8 mouse cellular contexts compared by ENCODE assay signal in genomic region chr11:97628303-97628567, GRCm38 (mm10). TPM values are rescaled to one million over a fixed set of nuclear protein-coding genes. Genes with fewer than 3 reads are reported as not detected.
DNase-seq lines count a peak whose midpoint lies in the region; ATAC-seq and TF ChIP-seq lines count a peak whose summit lies in the region.
"Had no signal": no experiment of that assay in that cellular context is flagged by ENCODE, and none has a peak within 500 bp of the region (broad histone marks: within the 10 kb centered on the region; RNA-seq: fewer than 3 reads in every experiment).

No protein-coding gene starts in this region.

- 0% methylated on average over 25 of the region's 28 CpGs for WGBS in lung, embryonic 15.5 days
- WGBS in forebrain, embryonic 12.5 days, result under 1% methylated on average over 28 of the region's 28 CpGs
- 2% methylated on average over 25 of the region's 28 CpGs for whole genome bisulfite sequencing in intestine, postnatal 0 days
- under 1% methylated on average over 22 of the region's 28 CpGs for WGBS in neural tube, embryonic 14.5 days

- peak overlapping the region; percentile 72 for H3K4me3 ChIP-seq in lung, embryonic 15.5 days
- H3K4me3 ChIP-seq in forebrain, embryonic 12.5 days (replicated peaks), result peak overlapping the region; percentile 73
- H3K4me3 ChIP-seq in intestine, postnatal 0 days (ENCODE audit: low read depth, low read length), result peak overlapping the region; percentile 64
- H3K4me3 ChIP-seq in neural tube, embryonic 14.5 days (ENCODE audit: low read depth, low read length), result peak overlapping the region; percentile 63

- H3K9ac ChIP-seq in lung, embryonic 15.5 days, result 0 out of 2 replicates have a peak overlapping the region, but pooled peaks have one; percentile 65
- peak overlapping the region; percentile 33 for H3K9ac ChIP-seq in forebrain, embryonic 12.5 days
- H3K9ac ChIP-seq in intestine, postnatal 0 days (ENCODE audit: low read depth, low read length), result no peak overlapping the region
- H3K9ac ChIP-seq in neural tube, embryonic 14.5 days (replicated peaks; ENCODE audit: low read depth, low read length), result no peak overlapping the region

- ATAC-seq in lung, embryonic 15.5 days (ENCODE audit: borderline replicate concordance, extremely low read depth, low FRiP score, low TSS enrichment), result no peak
- no peak for ATAC-seq in forebrain, embryonic 12.5 days (ENCODE audit: low FRiP score)
- ATAC-seq in intestine, postnatal 0 days, result no peak
- ATAC-seq in neural tube, embryonic 14.5 days (ENCODE audit: low read depth), result no peak

- H3K36me3 ChIP-seq in lung, embryonic 15.5 days, result no peaks in the 10 kb centered on the region
- H3K36me3 ChIP-seq in forebrain, embryonic 12.5 days (replicated peaks), result no peaks in the 10 kb centered on the region
- no peaks in the 10 kb centered on the region for H3K36me3 ChIP-seq in intestine, postnatal 0 days (ENCODE audit: control insufficient read depth, insufficient read depth)
- H3K36me3 ChIP-seq in neural tube, embryonic 14.5 days (ENCODE audit: control insufficient read depth, insufficient read depth, low read length), result no peaks in the 10 kb centered on the region

- H3K27me3 ChIP-seq in lung, embryonic 15.5 days, result peaks cover 85% of the 10 kb centered on the region
- peaks cover 88% of the 10 kb centered on the region for H3K27me3 ChIP-seq in forebrain, embryonic 12.5 days
- H3K27me3 ChIP-seq in intestine, postnatal 0 days (replicated peaks; ENCODE audit: control insufficient read depth, insufficient read depth, low read length), result peaks cover 83% of the 10 kb centered on the region
- peaks cover 53% of the 10 kb centered on the region for H3K27me3 ChIP-seq in neural tube, embryonic 14.5 days (ENCODE audit: control insufficient read depth, insufficient read depth, low read length)

- peak overlapping the region; percentile 97 for H3K4me2 ChIP-seq in lung, embryonic 15.5 days
- H3K4me2 ChIP-seq in forebrain, embryonic 12.5 days, result peak overlapping the region; percentile 91
- peak overlapping the region; percentile 97 for H3K4me2 ChIP-seq in intestine, postnatal 0 days (replicated peaks; ENCODE audit: low read depth)
- peak overlapping the region; percentile 75 for H3K4me2 ChIP-seq in neural tube, embryonic 14.5 days (ENCODE audit: low read depth, low read length)

- TF ChIP-seq CTCF in intestine, postnatal 0 days (IDR thresholded peaks at IDR 0.05; ENCODE audit: low read depth), result no peak

- DNase-seq in lung, adult 18-20 months, result no peak
- DNase-seq in spleen, adult 12 weeks (ENCODE audit: low spot score), result no peak
- DNase-seq in cerebellum, adult 9-11 months, result no peak

- no peak overlapping the region for H3K27ac ChIP-seq in lung, embryonic 15.5 days
- no peak overlapping the region for H3K27ac ChIP-seq in forebrain, embryonic 12.5 days
- H3K27ac ChIP-seq in intestine, postnatal 0 days (ENCODE audit: low read depth, low read length), result no peak overlapping the region
- no peak overlapping the region for H3K27ac ChIP-seq in neural tube, embryonic 14.5 days (ENCODE audit: low read depth, low read length)
- H3K27ac ChIP-seq: macrophage had no signal

- no peaks in the 10 kb centered on the region for H3K9me3 ChIP-seq in lung, embryonic 15.5 days
- H3K9me3 ChIP-seq in forebrain, embryonic 12.5 days, result no peaks in the 10 kb centered on the region
- H3K9me3 ChIP-seq in intestine, postnatal 0 days (ENCODE audit: control insufficient read depth), result no peaks in the 10 kb centered on the region
- H3K9me3 ChIP-seq in neural tube, embryonic 14.5 days (ENCODE audit: control insufficient read depth, low read length), result no peaks in the 10 kb centered on the region

- H3K4me1 ChIP-seq in lung, embryonic 15.5 days, result peaks cover 53% of the 10 kb centered on the region
- H3K4me1 ChIP-seq in forebrain, embryonic 12.5 days, result peaks cover 41% of the 10 kb centered on the region
- no peaks in the 10 kb centered on the region for H3K4me1 ChIP-seq in intestine, postnatal 0 days (replicated peaks; ENCODE audit: control insufficient read depth, insufficient read depth, low read length)
- H3K4me1 ChIP-seq in neural tube, embryonic 14.5 days (ENCODE audit: control insufficient read depth, insufficient read depth, low read length), result peaks cover 20% of the 10 kb centered on the region

RNA-seq across cellular contexts. Expression of gene Epop, which starts 1.3 kb away (rescaled TPM):
- polyA plus RNA-seq in lung, embryonic 15.5 days (2015; fragmentation: Nextera tagmentation; extraction: Ambion mirVana), result 4.3 and 4.4 TPM in 2 replicates
- 10.0 and 11.9 TPM in 2 replicates for polyA plus RNA-seq in forebrain, embryonic 12.5 days (2016; fragmentation: Nextera tagmentation; extraction: Ambion mirVana)
- polyA plus RNA-seq in intestine, postnatal 0 days (2015; fragmentation: Nextera tagmentation; extraction: Ambion mirVana), result 1.1 and 1.3 TPM in 2 replicates
- polyA plus RNA-seq in neural tube, embryonic 14.5 days (2014; fragmentation: Nextera tagmentation; extraction: Ambion mirVana), result 1.5 and 2.4 TPM in 2 replicates

RNA-seq across cellular contexts. Expression of gene Mllt6, which starts 35.0 kb away (rescaled TPM):
- polyA plus RNA-seq in lung, embryonic 15.5 days (2015; fragmentation: Nextera tagmentation; extraction: Ambion mirVana), result 3.2 and 3.3 TPM in 2 replicates
- polyA plus RNA-seq in forebrain, embryonic 12.5 days (2016; fragmentation: Nextera tagmentation; extraction: Ambion mirVana), result 3.3 and 3.7 TPM in 2 replicates
- polyA plus RNA-seq in intestine, postnatal 0 days (2015; fragmentation: Nextera tagmentation; extraction: Ambion mirVana), result 1.4 and 1.6 TPM in 2 replicates
- polyA plus RNA-seq in neural tube, embryonic 14.5 days (2014; fragmentation: Nextera tagmentation; extraction: Ambion mirVana), result 4.7 and 5.1 TPM in 2 replicates

RNA-seq across cellular contexts. Expression of gene Srcin1, which starts 52.2 kb away (rescaled TPM):
- polyA plus RNA-seq in lung, embryonic 15.5 days (2015; fragmentation: Nextera tagmentation; extraction: Ambion mirVana), result 0.53 and 0.87 TPM in 2 replicates
- polyA plus RNA-seq in forebrain, embryonic 12.5 days (2016; fragmentation: Nextera tagmentation; extraction: Ambion mirVana), result 5.2 and 5.7 TPM in 2 replicates
- polyA plus RNA-seq in intestine, postnatal 0 days (2015; fragmentation: Nextera tagmentation; extraction: Ambion mirVana), result 0.18 and 0.24 TPM in 2 replicates
- 7.6 and 8.1 TPM in 2 replicates for polyA plus RNA-seq in neural tube, embryonic 14.5 days (2014; fragmentation: Nextera tagmentation; extraction: Ambion mirVana)

RNA-seq across cellular contexts. Expression of gene Cisd3, which starts 57.4 kb away (rescaled TPM):
- polyA plus RNA-seq in lung, embryonic 15.5 days (2015; fragmentation: Nextera tagmentation; extraction: Ambion mirVana), result 44.1 and 45.5 TPM in 2 replicates
- 13.2 and 14.9 TPM in 2 replicates for polyA plus RNA-seq in forebrain, embryonic 12.5 days (2016; fragmentation: Nextera tagmentation; extraction: Ambion mirVana)
- polyA plus RNA-seq in intestine, postnatal 0 days (2015; fragmentation: Nextera tagmentation; extraction: Ambion mirVana), result 122 and 123 TPM in 2 replicates
- 28.3 and 38.1 TPM in 2 replicates for polyA plus RNA-seq in neural tube, embryonic 14.5 days (2014; fragmentation: Nextera tagmentation; extraction: Ambion mirVana)

Comparison
In these comparisons a context has a peak if more than half of its experiments do, and no peak if none do; other contexts are left out.
1. H3K9ac ChIP-seq: peak in lung, embryonic 15.5 days (single experiment) and forebrain, embryonic 12.5 days (single experiment); none in intestine, postnatal 0 days (single experiment) and neural tube, embryonic 14.5 days (single experiment).
2. Peak in every context shown above with its lines, with median percentiles within 50 percentile points of each other: H3K4me2 ChIP-seq and H3K4me3 ChIP-seq.